Mouse (Mus musculus): ENCODE measurements around the gene Ifrd2. TPM values are rescaled to one million over a fixed set of nuclear protein-coding genes. Genes with fewer than 3 reads are reported as not detected.

Ifrd2 gene
- polyA plus RNA-seq, 2 experiments, result 55.0 to 57.3 TPM

DNA sequence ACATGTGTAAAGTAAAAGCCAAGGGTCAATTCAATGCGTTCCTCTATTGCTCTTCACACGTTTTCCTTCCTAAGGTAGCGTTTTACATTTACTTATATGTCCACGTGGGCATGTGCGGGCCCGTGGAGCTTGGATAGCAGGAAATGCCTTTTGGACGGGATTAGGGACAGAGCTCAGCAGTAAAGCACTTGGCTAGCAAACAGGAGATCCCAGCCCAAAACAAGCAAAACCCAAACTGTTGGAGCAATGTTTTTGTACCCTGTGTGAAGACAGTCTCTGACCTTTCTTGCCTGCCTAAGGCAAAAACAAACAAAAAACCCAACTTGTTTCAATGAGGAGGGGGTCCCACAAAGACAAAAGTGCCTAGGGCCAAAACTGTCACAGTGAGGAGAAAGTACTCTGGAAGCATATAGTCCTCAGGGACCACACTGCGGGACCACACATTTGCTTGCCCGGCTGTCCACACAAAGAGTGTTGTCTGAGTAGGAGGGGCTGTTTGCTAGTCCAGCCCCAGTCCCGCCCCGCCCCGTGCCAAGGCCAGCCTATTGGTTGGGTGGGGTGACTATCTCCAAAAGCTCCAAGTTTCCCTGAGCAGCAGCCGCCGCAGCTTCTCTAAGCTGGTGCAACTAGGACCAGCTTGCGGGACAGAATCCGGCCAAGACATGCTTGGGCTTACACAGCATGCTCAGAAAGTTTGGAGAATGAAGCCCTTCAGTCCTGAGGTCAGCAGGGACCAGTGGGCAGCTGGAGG is 10.9 kb upstream of the Ifrd2 start, which contains the start of gene Hyal1:
Gene Hyal1 (plus strand): TSS at position 571 of the 751 bp plus-strand sequence.
- H3K9ac ChIP-seq (ENCODE audit: low read depth, low read length, severe bottlenecking), result peak within 1 kb of the TSS; percentile 52
- peaks cover 26% of the 10 kb centered on the region for H3K4me1 ChIP-seq (ENCODE audit: control insufficient read depth, insufficient read depth, low read length)
- peak within 1 kb of the TSS; percentile 58 for H3K4me2 ChIP-seq (replicated peaks; ENCODE audit: low read depth, low read length, severe bottlenecking)
- H3K4me3 ChIP-seq (replicated peaks; ENCODE audit: low read length), result peak within 1 kb of the TSS; percentile 41
- DNase-seq (ENCODE audit: low spot score), result peak; percentile 84
- peak; percentile 39; the same call in 1 of the 2 replicates for TF ChIP-seq POLR2A (IDR thresholded peaks at IDR 0.05; ENCODE audit: borderline replicate concordance, extremely low read depth, insufficient read depth, insufficient read length)
- peak; percentile 66; the same call in 1 of the 2 replicates for ATAC-seq (ENCODE audit: low FRiP score, low read depth)
- WGBS, result 20% methylated on average over 15 of the region's 16 CpGs
- H3K27ac ChIP-seq (replicated peaks; ENCODE audit: low read depth, low read length), result peak within 1 kb of the TSS; percentile 75
- peaks cover 28% of the 10 kb centered on the region for H3K36me3 ChIP-seq (ENCODE audit: control insufficient read depth, insufficient read depth, low read length)
- H3K9me3 ChIP-seq (ENCODE audit: control insufficient read depth, low read length), result no peaks in the 10 kb centered on the region
- no peaks in the 10 kb centered on the region for H3K27me3 ChIP-seq (ENCODE audit: control insufficient read depth, insufficient read depth, low read length)

DNA sequence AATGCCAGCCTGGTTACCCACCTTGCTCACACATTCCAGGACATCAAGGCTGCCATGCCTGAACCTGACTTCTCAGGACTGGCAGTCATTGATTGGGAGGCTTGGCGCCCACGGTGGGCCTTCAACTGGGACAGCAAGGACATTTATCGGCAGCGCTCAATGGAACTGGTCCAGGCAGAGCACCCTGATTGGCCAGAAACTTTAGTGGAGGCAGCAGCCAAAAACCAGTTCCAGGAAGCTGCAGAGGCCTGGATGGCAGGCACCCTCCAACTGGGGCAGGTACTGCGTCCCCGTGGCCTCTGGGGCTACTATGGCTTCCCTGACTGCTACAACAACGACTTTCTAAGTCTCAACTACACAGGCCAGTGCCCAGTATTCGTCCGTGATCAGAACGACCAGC is 9.6 kb upstream of the Ifrd2 start:
- no peak overlapping the region for H3K27ac ChIP-seq (replicated peaks; ENCODE audit: low read depth, low read length)
- WGBS, result 88% methylated on average over 10 of the region's 10 CpGs
- ATAC-seq (ENCODE audit: low FRiP score, low read depth), result no peak
- H3K36me3 ChIP-seq (ENCODE audit: control insufficient read depth, insufficient read depth, low read length), result peaks cover 18% of the 10 kb centered on the region
- no peaks in the 10 kb centered on the region for H3K27me3 ChIP-seq (ENCODE audit: control insufficient read depth, insufficient read depth, low read length)
- H3K4me3 ChIP-seq (replicated peaks; ENCODE audit: low read length), result no peak overlapping the region
- H3K4me1 ChIP-seq (ENCODE audit: control insufficient read depth, insufficient read depth, low read length), result peaks cover 30% of the 10 kb centered on the region
- H3K9ac ChIP-seq (ENCODE audit: low read depth, low read length, severe bottlenecking), result no peak overlapping the region
- H3K4me2 ChIP-seq (replicated peaks; ENCODE audit: low read depth, low read length, severe bottlenecking), result 0 out of 2 replicates have a peak overlapping the region, but pooled peaks have one; percentile 3
- no peaks in the 10 kb centered on the region for H3K9me3 ChIP-seq (ENCODE audit: control insufficient read depth, low read length)
- no peak for TF ChIP-seq POLR2A (IDR thresholded peaks at IDR 0.05; ENCODE audit: borderline replicate concordance, extremely low read depth, insufficient read depth, insufficient read length)
- no peak for DNase-seq (ENCODE audit: low spot score)

DNA sequence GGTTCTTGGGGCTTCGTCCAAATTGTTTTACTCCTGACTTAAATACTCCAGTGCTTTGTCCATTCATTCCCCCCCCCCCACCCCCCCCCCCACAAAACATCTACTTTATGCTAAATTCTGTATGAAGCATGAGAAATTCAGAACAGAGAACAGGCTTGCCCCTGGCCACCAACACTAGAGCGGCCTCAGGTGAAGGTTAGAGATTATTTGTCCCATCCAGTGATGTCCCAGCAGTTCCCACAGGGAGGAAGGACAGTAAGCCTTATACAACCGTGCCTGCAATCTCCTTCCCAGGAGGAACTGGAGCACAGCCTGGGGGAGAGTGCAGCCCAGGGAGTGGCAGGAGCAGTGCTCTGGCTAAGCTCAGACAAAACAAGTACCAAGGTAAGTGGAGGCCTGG is 8.9 kb upstream of the Ifrd2 start, which contains the start of gene Naa80:
Gene Naa80 (plus strand): TSS at position 301 of the 400 bp plus-strand sequence.
- peaks cover 15% of the 10 kb centered on the region for H3K36me3 ChIP-seq (ENCODE audit: control insufficient read depth, insufficient read depth, low read length)
- no peak for ATAC-seq (ENCODE audit: low FRiP score, low read depth)
- H3K9me3 ChIP-seq (ENCODE audit: control insufficient read depth, low read length), result no peaks in the 10 kb centered on the region
- no peak within 1 kb of the TSS for H3K27ac ChIP-seq (replicated peaks; ENCODE audit: low read depth, low read length)
- WGBS, result 78% methylated on average over 3 of the region's 3 CpGs
- TF ChIP-seq POLR2A (IDR thresholded peaks at IDR 0.05; ENCODE audit: borderline replicate concordance, extremely low read depth, insufficient read depth, insufficient read length), result no peak
- no peak for DNase-seq (ENCODE audit: low spot score)
- H3K9ac ChIP-seq (ENCODE audit: low read depth, low read length, severe bottlenecking), result no peak within 1 kb of the TSS
- H3K4me1 ChIP-seq (ENCODE audit: control insufficient read depth, insufficient read depth, low read length), result peaks cover 30% of the 10 kb centered on the region
- 0 out of 2 replicates have a peak within 1 kb of the TSS, but pooled peaks have one; percentile 83 for H3K4me2 ChIP-seq (replicated peaks; ENCODE audit: low read depth, low read length, severe bottlenecking)
- H3K4me3 ChIP-seq (replicated peaks; ENCODE audit: low read length), result no peak within 1 kb of the TSS
- H3K27me3 ChIP-seq (ENCODE audit: control insufficient read depth, insufficient read depth, low read length), result no peaks in the 10 kb centered on the region

DNA sequence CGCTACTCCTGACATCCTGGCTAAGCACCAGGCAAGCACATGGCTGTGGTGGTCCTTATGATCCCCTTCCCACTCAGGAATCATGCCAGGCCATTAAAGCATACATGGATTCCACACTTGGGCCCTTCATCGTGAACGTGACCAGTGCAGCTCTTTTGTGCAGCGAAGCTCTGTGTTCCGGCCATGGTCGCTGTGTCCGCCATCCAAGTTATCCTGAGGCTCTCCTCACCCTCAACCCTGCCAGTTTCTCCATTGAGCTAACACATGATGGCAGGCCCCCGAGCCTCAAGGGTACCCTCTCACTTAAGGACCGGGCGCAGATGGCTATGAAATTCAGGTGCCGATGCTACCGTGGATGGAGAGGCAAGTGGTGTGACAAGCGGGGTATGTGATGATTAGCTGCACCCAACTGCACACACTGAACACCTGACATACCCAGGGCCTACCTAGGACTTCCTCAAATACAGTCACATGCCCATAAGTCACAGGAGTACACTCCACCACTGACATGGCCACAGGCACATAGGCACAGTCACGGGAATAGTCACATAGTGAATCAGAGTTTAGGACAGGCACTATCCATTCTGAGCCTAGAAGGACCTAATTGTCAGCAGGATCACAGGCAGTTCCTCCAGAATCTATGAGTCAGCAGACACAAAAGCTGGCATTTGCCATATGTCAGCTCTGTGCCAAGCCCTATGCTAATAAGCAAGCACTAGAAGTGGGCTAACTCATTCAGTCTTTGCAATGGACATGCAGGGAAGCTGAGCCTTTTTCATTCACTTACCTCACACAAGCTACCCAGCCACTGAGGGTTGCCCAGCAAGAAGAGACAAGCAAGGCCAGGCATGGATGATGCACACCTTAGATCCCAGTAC is 8.2 kb upstream of the Ifrd2 start:
- Histone ChIP-seq H3K9ac (ENCODE audit: low read depth, low read length, severe bottlenecking) (no peak overlapping the region), H3K4me1 (ENCODE audit: control insufficient read depth, insufficient read depth, low read length) (peaks cover 30% of the 10 kb centered on the region), H3K27me3 (ENCODE audit: control insufficient read depth, insufficient read depth, low read length) (no peaks in the 10 kb centered on the region), H3K4me2 (replicated peaks; ENCODE audit: low read depth, low read length, severe bottlenecking) (peak overlapping the region; percentile 83; the same call in 1 of the 2 replicates), H3K4me3 (replicated peaks; ENCODE audit: low read length) (no peak overlapping the region), H3K9me3 (ENCODE audit: control insufficient read depth, low read length) (no peaks in the 10 kb centered on the region), H3K27ac (replicated peaks; ENCODE audit: low read depth, low read length) (no peak overlapping the region), H3K36me3 (ENCODE audit: control insufficient read depth, insufficient read depth, low read length) (peaks cover 18% of the 10 kb centered on the region)
- WGBS, result 94% methylated on average over 14 of the region's 14 CpGs
- no peak for DNase-seq (ENCODE audit: low spot score)
- TF ChIP-seq POLR2A (IDR thresholded peaks at IDR 0.05; ENCODE audit: borderline replicate concordance, extremely low read depth, insufficient read depth, insufficient read length), result no peak
- ATAC-seq (ENCODE audit: low FRiP score, low read depth), result no peak
